17 mouse cellular contexts compared by ENCODE assay signal in genomic region chr6:22403736-22404135, GRCm38 (mm10).
"Had no signal": no experiment of that assay in that cellular context is flagged by ENCODE, and none has a peak within 500 bp of the region (broad histone marks: within the 10 kb centered on the region; RNA-seq: fewer than 3 reads in every experiment).

No protein-coding gene starts in this region.

- DNase-seq: kidney, postnatal 10 days; kidney, postnatal 36 days; layer of hippocampus, postnatal 36 days; liver, embryonic 13.5 days; lung, adult 2 months; lung, postnatal 14 days; lung, postnatal 4 days; midbrain, embryonic 14.5 days; retina, postnatal 1 day; right cerebral cortex, postnatal 25 days; spleen, adult 18-20 months; thymus, postnatal 25 days had no signal

- H3K4me3 ChIP-seq: kidney, embryonic 15.5 days; left cerebral cortex, adult 2 months; liver, embryonic 13.5 days; neural tube, embryonic 12.5 days; stomach, embryonic 15.5 days had no signal

- H3K4me2 ChIP-seq: kidney, embryonic 15.5 days; liver, embryonic 13.5 days; midbrain, embryonic 11.5 days; neural tube, embryonic 12.5 days; stomach, embryonic 15.5 days had no signal

- H3K27me3 ChIP-seq: kidney, embryonic 15.5 days; liver, embryonic 13.5 days; neural tube, embryonic 12.5 days; stomach, embryonic 15.5 days had no signal

- H3K36me3 ChIP-seq: kidney, embryonic 15.5 days; liver, embryonic 13.5 days; neural tube, embryonic 12.5 days; stomach, embryonic 15.5 days had no signal

- H3K9me3 ChIP-seq: kidney, embryonic 15.5 days; liver, embryonic 13.5 days; neural tube, embryonic 12.5 days; stomach, embryonic 15.5 days had no signal

- H3K4me1 ChIP-seq: kidney, embryonic 15.5 days; neural tube, embryonic 12.5 days; stomach, embryonic 15.5 days had no signal

- H3K9ac ChIP-seq: kidney, embryonic 15.5 days; liver, embryonic 13.5 days; neural tube, embryonic 12.5 days; stomach, embryonic 15.5 days had no signal

- H3K27ac ChIP-seq: kidney, embryonic 15.5 days; left cerebral cortex, adult 2 months; liver, embryonic 13.5 days; neural tube, embryonic 12.5 days; stomach, embryonic 15.5 days had no signal
